Mouse (Mus musculus) spleen, adult 2 months (tissue): ENCODE measurements at regions not wholly inside any gene's neighbourhood (a gene's known extent, or its start where the extent isn't known, plus 50 kb on each side); places are given as distances from the start of the nearest gene placed in this dataset.

Experiments
- DNase-seq, 2 experiments: peaks; one replicate each; pipeline versions ENCODE4 v3.0.0 to v3.0.0-alpha.2; 2012 to 2021; ENCODE audit warnings: low spot score in 2 of 2, low read depth in 1 of 2
- H3K27ac ChIP-seq: fragments of 200-500 bp; 2 replicates; pipeline ENCODE4 v1.5.1; 2012; ENCODE audit warnings: low read length, inconsistent platforms; ENCODE audit not compliant: insufficient read depth
- H3K27me3 ChIP-seq: fragments of 200-500 bp; 2 replicates; pipeline ENCODE4 v1.6.1; 2012; ENCODE audit warnings: mild to moderate bottlenecking, moderate library complexity, low read length, inconsistent platforms; ENCODE audit not compliant: control insufficient read depth, insufficient read depth
- H3K36me3 ChIP-seq: fragments of 200-500 bp; 2 replicates; pipeline ENCODE4 v1.6.1; 2012; ENCODE audit warnings: mild to moderate bottlenecking, low read length, inconsistent platforms; ENCODE audit not compliant: control insufficient read depth, insufficient read depth
- H3K4me1 ChIP-seq: fragments of 200-500 bp; 2 replicates; pipeline ENCODE4 v1.6.1; 2011; ENCODE audit warnings: inconsistent platforms; ENCODE audit not compliant: control insufficient read depth, insufficient read depth, insufficient read length
- H3K4me3 ChIP-seq: fragments of 200-500 bp; 2 replicates; pipeline ENCODE4 v1.5.1; 2011; ENCODE audit warnings: mild to moderate bottlenecking, inconsistent platforms; ENCODE audit not compliant: insufficient read depth, insufficient read length; ENCODE audit errors: extremely low read depth
- CTCF ChIP-seq: fragments of 200-500 bp; IDR thresholded peaks from 2 replicates; pipeline ENCODE4 v1.5.1; 2011; ENCODE audit warnings: mild to moderate bottlenecking, inconsistent platforms; ENCODE audit not compliant: insufficient read depth, insufficient read length, insufficient replicate concordance; ENCODE audit errors: extremely low read depth
- POLR2A ChIP-seq: fragments of 200-500 bp; IDR thresholded peaks from 2 replicates; pipeline ENCODE4 v1.6.1; 2011; ENCODE audit warnings: low read depth, low read length, inconsistent platforms
- WGBS: fragments of 180-500 bp; shearing (Covaris S2); methylation state at CpG from one replicate; pipeline ENCODE4 v1.1.7; 2018; 5-methylcytosine and 5-hydroxymethylcytosine counted together

GRCm38 (mm10) chr16:93043355-93043754 is 217.4 kb upstream of the Runx1 start:
- Histone ChIP-seq H3K36me3 (no peaks in the 10 kb centered on the region), H3K4me1 (no peaks in the 10 kb centered on the region), H3K4me3 (no peak overlapping the region), H3K27me3 (no peaks in the 10 kb centered on the region), H3K27ac (no peak overlapping the region)
- TF ChIP-seq POLR2A (no peak), CTCF (no peak)
- 91% methylated on average over 9 of the region's 9 CpGs for WGBS
- DNase-seq: no peak

- H3K27me3 ChIP-seq: no peaks in the 10 kb centered on the region
- no peaks in the 10 kb centered on the region for H3K36me3 ChIP-seq
- H3K27ac ChIP-seq: no peak overlapping the region
- no peaks in the 10 kb centered on the region for H3K4me1 ChIP-seq
- whole genome bisulfite sequencing: 87% methylated on average over 6 of the region's 6 CpGs
- no peak for TF ChIP-seq CTCF
- TF ChIP-seq POLR2A: no peak
- no peak overlapping the region for H3K4me3 ChIP-seq
- DNase-seq: no peak
These were observed 217.0 kb upstream of the Runx1 start for GRCm38 (mm10) chr16:93042941-93043340.

GRCm38 (mm10) chr16:93042491-93042890 is 216.5 kb upstream of the Runx1 start:
- 53% methylated on average over 10 of the region's 10 CpGs for WGBS
- TF ChIP-seq POLR2A (no peak), CTCF (no peak)
- no peaks in the 10 kb centered on the region for H3K27me3 ChIP-seq

GRCm38 (mm10) chr16:93041887-93042286 is 215.9 kb upstream of the Runx1 start:
- H3K36me3 ChIP-seq: no peaks in the 10 kb centered on the region
- DNase-seq: no peak
- H3K4me3 ChIP-seq: no peak overlapping the region
- WGBS: 75% methylated on average over 3 of the region's 3 CpGs
- no peaks in the 10 kb centered on the region for H3K27me3 ChIP-seq
- no peak overlapping the region for H3K27ac ChIP-seq
- TF ChIP-seq POLR2A: no peak
- TF ChIP-seq CTCF: no peak
- H3K4me1 ChIP-seq: no peaks in the 10 kb centered on the region

More at GRCm38 (mm10) chr16:93042491-93042890, 216.5 kb upstream of the Runx1 start:
- H3K36me3 ChIP-seq: no peaks in the 10 kb centered on the region
- no peak overlapping the region for H3K27ac ChIP-seq
- no peak for DNase-seq
- H3K4me1 ChIP-seq: no peaks in the 10 kb centered on the region
- no peak overlapping the region for H3K4me3 ChIP-seq

- TF ChIP-seq POLR2A (no peak), CTCF (no peak)
- H3K36me3 ChIP-seq: no peaks in the 10 kb centered on the region
- no peaks in the 10 kb centered on the region for H3K4me1 ChIP-seq
- no peak for DNase-seq
- no peak overlapping the region for H3K4me3 ChIP-seq
- H3K27me3 ChIP-seq: no peaks in the 10 kb centered on the region
- H3K27ac ChIP-seq: no peak overlapping the region
These were observed 215.4 kb upstream of the Runx1 start for GRCm38 (mm10) chr16:93041399-93041798.

GRCm38 (mm10) chr16:93035626-93036025 is 209.7 kb upstream of the Runx1 start:
- Histone ChIP-seq H3K27me3 (no peaks in the 10 kb centered on the region), H3K4me3 (no peak overlapping the region), H3K36me3 (no peaks in the 10 kb centered on the region), H3K27ac (no peak overlapping the region), H3K4me1 (peaks cover 12% of the 10 kb centered on the region)
- 68% methylated on average over 9 of the region's 9 CpGs for WGBS
- no peak for TF ChIP-seq POLR2A
- no peak for TF ChIP-seq CTCF
- DNase-seq: no peak

GRCm38 (mm10) chr16:93033943-93034342 is 208.0 kb upstream of the Runx1 start:
- Histone ChIP-seq H3K4me3 (no peak overlapping the region), H3K36me3 (no peaks in the 10 kb centered on the region), H3K27ac (0 out of 2 replicates have a peak overlapping the region, but pooled peaks have one; percentile 9), H3K27me3 (no peaks in the 10 kb centered on the region), H3K4me1 (peaks cover 12% of the 10 kb centered on the region)
- TF ChIP-seq POLR2A: no peak
- no peak for TF ChIP-seq CTCF
- DNase-seq: no peak
- 50% methylated on average over 3 of the region's 3 CpGs for WGBS
